Mouse (Mus musculus): Measurements from ENCODE around the gene Ubiad1. TPM values are rescaled to one million over a fixed set of nuclear protein-coding genes. Genes with fewer than 3 reads are reported as not detected.

The Ubiad1 gene
- polyA plus RNA-seq, 1 experiment from 2014 or later: 18.8 TPM

- no peak overlapping the region for H3K4me2 ChIP-seq (ENCODE audit: low read length)
- no peaks in the 10 kb centered on the region for H3K27me3 ChIP-seq (replicated peaks; ENCODE audit: control insufficient read depth, insufficient read depth, low read length)
- no peak for DNase-seq (ENCODE audit: low spot score)
- H3K4me1 ChIP-seq (replicated peaks; ENCODE audit: control insufficient read depth, insufficient read depth, low read length): no peaks in the 10 kb centered on the region
- no peak overlapping the region for H3K27ac ChIP-seq (ENCODE audit: low read depth)
- H3K9ac ChIP-seq (ENCODE audit: low read length): no peak overlapping the region
- 93% methylated on average over 8 of the region's 8 CpGs for WGBS
- ATAC-seq (replicated peaks; ENCODE audit: low FRiP score, low TSS enrichment, low read depth): no peak
- peaks cover 98% of the 10 kb centered on the region for H3K36me3 ChIP-seq (ENCODE audit: control insufficient read depth, insufficient read depth, low read length)
- no peaks in the 10 kb centered on the region for H3K9me3 ChIP-seq (ENCODE audit: control insufficient read depth, low read length)
- no peak overlapping the region for H3K4me3 ChIP-seq (ENCODE audit: low read depth, low read length)
Observed at GRCm38 (mm10) chr4:148472436-148473174, 28.0 kb upstream of the Ubiad1 start.

GRCm38 (mm10) chr4:148471363-148471806 lies 26.8 kb upstream of the Ubiad1 start:
- no peak overlapping the region for H3K4me3 ChIP-seq (ENCODE audit: low read depth, low read length)
- WGBS: 90% methylated on average over 10 of the region's 10 CpGs
- no peaks in the 10 kb centered on the region for H3K4me1 ChIP-seq (replicated peaks; ENCODE audit: control insufficient read depth, insufficient read depth, low read length)
- no peak overlapping the region for H3K4me2 ChIP-seq (ENCODE audit: low read length)
- no peak for ATAC-seq (replicated peaks; ENCODE audit: low FRiP score, low TSS enrichment, low read depth)
- DNase-seq (ENCODE audit: low spot score): no peak
- no peaks in the 10 kb centered on the region for H3K27me3 ChIP-seq (replicated peaks; ENCODE audit: control insufficient read depth, insufficient read depth, low read length)
- no peak overlapping the region for H3K9ac ChIP-seq (ENCODE audit: low read length)
- no peaks in the 10 kb centered on the region for H3K9me3 ChIP-seq (ENCODE audit: control insufficient read depth, low read length)
- H3K36me3 ChIP-seq (ENCODE audit: control insufficient read depth, insufficient read depth, low read length): peaks cover 97% of the 10 kb centered on the region
- H3K27ac ChIP-seq (ENCODE audit: low read depth): no peak overlapping the region

- DNase-seq (ENCODE audit: low spot score): no peak
- Histone ChIP-seq H3K27ac (ENCODE audit: low read depth) (no peak overlapping the region), H3K27me3 (replicated peaks; ENCODE audit: control insufficient read depth, insufficient read depth, low read length) (no peaks in the 10 kb centered on the region), H3K36me3 (ENCODE audit: control insufficient read depth, insufficient read depth, low read length) (peaks cover 98% of the 10 kb centered on the region), H3K4me2 (ENCODE audit: low read length) (no peak overlapping the region), H3K9me3 (ENCODE audit: control insufficient read depth, low read length) (no peaks in the 10 kb centered on the region), H3K4me1 (replicated peaks; ENCODE audit: control insufficient read depth, insufficient read depth, low read length) (no peaks in the 10 kb centered on the region), H3K4me3 (ENCODE audit: low read depth, low read length) (no peak overlapping the region), H3K9ac (ENCODE audit: low read length) (no peak overlapping the region)
- WGBS: 93% methylated on average over 11 of the region's 11 CpGs
- no peak for ATAC-seq (replicated peaks; ENCODE audit: low FRiP score, low TSS enrichment, low read depth)
Observed at GRCm38 (mm10) chr4:148469487-148470252, 25.1 kb upstream of the Ubiad1 start.

DNA sequence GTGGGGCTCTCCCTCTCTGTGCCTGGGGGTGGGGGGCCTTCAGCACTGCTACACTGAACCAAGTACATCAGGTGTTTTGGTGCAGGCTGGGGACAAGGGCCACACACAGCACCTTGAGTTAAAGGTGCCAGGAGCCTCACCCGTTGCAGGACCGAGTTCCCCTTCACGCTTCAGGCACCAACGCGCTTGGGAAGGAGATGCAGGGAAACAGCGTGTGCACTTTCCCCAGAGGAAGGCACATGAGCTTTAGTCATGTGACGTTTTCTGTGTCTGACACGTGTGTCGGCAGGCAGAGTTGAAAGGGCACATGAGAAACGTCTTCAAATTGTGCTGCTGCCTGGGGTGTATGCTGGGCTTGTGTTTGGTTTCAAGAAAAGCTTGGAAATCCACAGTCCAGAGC lies 23.8 kb upstream of the Ubiad1 start:
- ATAC-seq (replicated peaks; ENCODE audit: low FRiP score, low TSS enrichment, low read depth): no peak
- Histone ChIP-seq H3K36me3 (ENCODE audit: control insufficient read depth, insufficient read depth, low read length) (peaks cover 100% of the 10 kb centered on the region), H3K4me3 (ENCODE audit: low read depth, low read length) (no peak overlapping the region)

GRCm38 (mm10) chr4:148466511-148467079 lies 22.0 kb upstream of the Ubiad1 start:
- H3K9ac ChIP-seq (ENCODE audit: low read length): no peak overlapping the region
- H3K27ac ChIP-seq (ENCODE audit: low read depth): no peak overlapping the region
- WGBS: 95% methylated on average over 5 of the region's 5 CpGs
- no peaks in the 10 kb centered on the region for H3K4me1 ChIP-seq (replicated peaks; ENCODE audit: control insufficient read depth, insufficient read depth, low read length)
- H3K4me3 ChIP-seq (ENCODE audit: low read depth, low read length): no peak overlapping the region
- no peaks in the 10 kb centered on the region for H3K27me3 ChIP-seq (replicated peaks; ENCODE audit: control insufficient read depth, insufficient read depth, low read length)
- no peak for ATAC-seq (replicated peaks; ENCODE audit: low FRiP score, low TSS enrichment, low read depth)
- no peaks in the 10 kb centered on the region for H3K9me3 ChIP-seq (ENCODE audit: control insufficient read depth, low read length)
- peaks cover 100% of the 10 kb centered on the region for H3K36me3 ChIP-seq (ENCODE audit: control insufficient read depth, insufficient read depth, low read length)
- no peak overlapping the region for H3K4me2 ChIP-seq (ENCODE audit: low read length)
- no peak for DNase-seq (ENCODE audit: low spot score)

More for the DNA sequence above, 23.8 kb upstream of the Ubiad1 start:
- H3K27ac ChIP-seq (ENCODE audit: low read depth): no peak overlapping the region
- H3K9ac ChIP-seq (ENCODE audit: low read length): no peak overlapping the region
- H3K4me2 ChIP-seq (ENCODE audit: low read length): no peak overlapping the region
- DNase-seq (ENCODE audit: low spot score): no peak
- no peaks in the 10 kb centered on the region for H3K27me3 ChIP-seq (replicated peaks; ENCODE audit: control insufficient read depth, insufficient read depth, low read length)
- no peaks in the 10 kb centered on the region for H3K4me1 ChIP-seq (replicated peaks; ENCODE audit: control insufficient read depth, insufficient read depth, low read length)
- no peaks in the 10 kb centered on the region for H3K9me3 ChIP-seq (ENCODE audit: control insufficient read depth, low read length)
- 90% methylated on average over 10 of the region's 10 CpGs for WGBS

GRCm38 (mm10) chr4:148464869-148465268 lies 20.3 kb upstream of the Ubiad1 start:
- Histone ChIP-seq H3K4me1 (replicated peaks; ENCODE audit: control insufficient read depth, insufficient read depth, low read length) (no peaks in the 10 kb centered on the region), H3K4me3 (ENCODE audit: low read depth, low read length) (no peak overlapping the region), H3K36me3 (ENCODE audit: control insufficient read depth, insufficient read depth, low read length) (peaks cover 97% of the 10 kb centered on the region), H3K9ac (ENCODE audit: low read length) (no peak overlapping the region), H3K27ac (ENCODE audit: low read depth) (no peak overlapping the region), H3K27me3 (replicated peaks; ENCODE audit: control insufficient read depth, insufficient read depth, low read length) (no peaks in the 10 kb centered on the region), H3K9me3 (ENCODE audit: control insufficient read depth, low read length) (no peaks in the 10 kb centered on the region), H3K4me2 (ENCODE audit: low read length) (no peak overlapping the region)
- DNase-seq (ENCODE audit: low spot score): no peak
- 96% methylated on average over 12 of the region's 12 CpGs for WGBS
- ATAC-seq (replicated peaks; ENCODE audit: low FRiP score, low TSS enrichment, low read depth): no peak

GRCm38 (mm10) chr4:148464301-148464700 lies 19.7 kb upstream of the Ubiad1 start:
- H3K27ac ChIP-seq (ENCODE audit: low read depth): no peak overlapping the region
- no peak overlapping the region for H3K9ac ChIP-seq (ENCODE audit: low read length)
- DNase-seq (ENCODE audit: low spot score) (no peak), ATAC-seq (replicated peaks; ENCODE audit: low FRiP score, low TSS enrichment, low read depth) (no peak)
- no peak overlapping the region for H3K4me2 ChIP-seq (ENCODE audit: low read length)
- WGBS: 81% methylated on average over 12 of the region's 12 CpGs
- no peaks in the 10 kb centered on the region for H3K27me3 ChIP-seq (replicated peaks; ENCODE audit: control insufficient read depth, insufficient read depth, low read length)
- peaks cover 97% of the 10 kb centered on the region for H3K36me3 ChIP-seq (ENCODE audit: control insufficient read depth, insufficient read depth, low read length)
- no peaks in the 10 kb centered on the region for H3K9me3 ChIP-seq (ENCODE audit: control insufficient read depth, low read length)
- H3K4me1 ChIP-seq (replicated peaks; ENCODE audit: control insufficient read depth, insufficient read depth, low read length): no peaks in the 10 kb centered on the region
- no peak overlapping the region for H3K4me3 ChIP-seq (ENCODE audit: low read depth, low read length)

- no peak for ATAC-seq (replicated peaks; ENCODE audit: low FRiP score, low TSS enrichment, low read depth)
Observed at GRCm38 (mm10) chr4:148463208-148463960, 18.8 kb upstream of the Ubiad1 start.

More at GRCm38 (mm10) chr4:148463208-148463960, 18.8 kb upstream of the Ubiad1 start:
- Histone ChIP-seq H3K9me3 (ENCODE audit: control insufficient read depth, low read length) (no peaks in the 10 kb centered on the region), H3K9ac (ENCODE audit: low read length) (no peak overlapping the region), H3K27ac (ENCODE audit: low read depth) (no peak overlapping the region), H3K36me3 (ENCODE audit: control insufficient read depth, insufficient read depth, low read length) (peaks cover 97% of the 10 kb centered on the region), H3K4me1 (replicated peaks; ENCODE audit: control insufficient read depth, insufficient read depth, low read length) (no peaks in the 10 kb centered on the region), H3K4me2 (ENCODE audit: low read length) (no peak overlapping the region), H3K4me3 (ENCODE audit: low read depth, low read length) (no peak overlapping the region), H3K27me3 (replicated peaks; ENCODE audit: control insufficient read depth, insufficient read depth, low read length) (no peaks in the 10 kb centered on the region)
- 73% methylated on average over 14 of the region's 14 CpGs for WGBS
- DNase-seq (ENCODE audit: low spot score): peak; percentile 66

Data from intestine, embryonic 14.5 days (tissue).